Mouse (Mus musculus) gastrocnemius, postnatal 14 days (tissue): ENCODE results near the gene Klhdc1. TPM values are rescaled to one million over a fixed set of nuclear protein-coding genes. Genes with fewer than 3 reads are reported as not detected.

ENCODE experiments used
- DNase-seq: peaks from one replicate; pipeline ENCODE4 v3.0.0; 2021; ENCODE audit warnings: mixed read lengths
- intact Hi-C: fragments of 180-260 bp; cut with DNase I; formaldehyde crosslinking; loops from one replicate; pipeline ENCODE4 v1.15.1; 2025; ENCODE audit warnings: low total_unique reads
- long read RNA-seq, 2 experiments: library from polyadenylated mRNA; stranded (forward); transcript quantifications; one replicate each; pipeline ENCODE4 v2.0.0; 2021
- total RNA-seq, 2 experiments: library from RNA; stranded (reverse); gene quantifications; 2 replicates each; pipeline ENCODE4 v1.2.3; 2021

Gene Klhdc1
- 10 to 100 TPM; 15.7 to 17.4 TPM for total RNA-seq
- long read RNA-seq, experiment 1, transcript Klhdc1-202 (2 exons, 228 nt): minor isoform, 8 of 29 reads
- long read RNA-seq, experiment 1, transcript Klhdc1-201 (13 exons, 2,620 nt): major isoform, 16 of 29 reads
- long read RNA-seq, experiment 1, partial matches to known transcripts: 0 of 29 reads
- long read RNA-seq, experiment 1, other reads (novel, unspliced or antisense): 5 of 29 reads
- long read RNA-seq, experiment 2, transcript Klhdc1-202 (2 exons, 228 nt): minor isoform, 16 of 41 reads
- long read RNA-seq, experiment 2, transcript Klhdc1-201 (13 exons, 2,620 nt): major isoform, 20 of 41 reads
- long read RNA-seq, experiment 2, partial matches to known transcripts: 0 of 41 reads
- long read RNA-seq, experiment 2, other reads (novel, unspliced or antisense): 5 of 41 reads

DNA sequence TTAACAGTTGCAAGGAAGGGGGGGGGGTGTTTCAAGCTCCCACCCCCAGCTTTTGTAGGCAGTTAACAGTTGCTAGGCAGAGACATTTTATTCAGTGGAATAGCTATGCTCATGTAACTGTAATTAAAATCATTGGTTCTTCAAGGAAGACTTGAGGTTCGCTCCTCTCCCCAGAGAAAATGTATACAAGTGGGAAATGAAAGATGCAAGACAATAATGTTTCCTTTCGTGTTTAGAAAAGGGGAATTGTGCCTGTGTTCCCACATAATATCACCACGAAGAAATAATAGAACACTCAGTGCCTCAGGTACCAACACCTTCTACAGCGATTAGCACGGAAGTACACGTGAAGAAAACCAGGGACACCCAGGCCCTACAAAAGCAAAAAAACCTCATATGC is at the start of gene Klhdc1:
Gene Klhdc1, plus strand, starts transcription at position 301 of the 400 bp plus-strand sequence.
- DNase-seq: no peak
- intact Hi-C loops: loop anchor here (10.0 kb wide), 1 partner anchor 54 kb away; the partner anchor contains the start of gene Klhdc2

DNA sequence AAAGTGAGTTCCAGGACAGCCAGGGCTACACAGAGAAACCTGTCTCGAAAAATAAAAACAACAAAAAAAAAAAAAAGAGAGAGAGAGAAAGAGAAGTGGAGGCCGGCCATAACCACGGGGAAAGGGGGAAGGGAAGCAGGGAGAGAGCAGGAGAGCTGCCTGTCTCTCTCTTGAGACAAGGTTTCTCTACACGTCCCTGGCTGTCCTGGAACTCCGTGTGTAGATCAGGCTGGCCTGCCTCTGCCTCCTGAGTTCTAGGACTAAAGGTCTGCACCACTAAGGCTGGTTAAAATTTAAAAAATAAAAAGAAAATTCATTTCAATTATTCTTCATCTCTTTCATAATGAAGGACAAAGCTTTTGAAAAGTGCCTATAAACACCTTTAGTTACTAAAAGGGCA is 49.6 kb upstream of the Klhdc1 start:
- intact Hi-C loops: no loop called here
- no peak for DNase-seq

DNA sequence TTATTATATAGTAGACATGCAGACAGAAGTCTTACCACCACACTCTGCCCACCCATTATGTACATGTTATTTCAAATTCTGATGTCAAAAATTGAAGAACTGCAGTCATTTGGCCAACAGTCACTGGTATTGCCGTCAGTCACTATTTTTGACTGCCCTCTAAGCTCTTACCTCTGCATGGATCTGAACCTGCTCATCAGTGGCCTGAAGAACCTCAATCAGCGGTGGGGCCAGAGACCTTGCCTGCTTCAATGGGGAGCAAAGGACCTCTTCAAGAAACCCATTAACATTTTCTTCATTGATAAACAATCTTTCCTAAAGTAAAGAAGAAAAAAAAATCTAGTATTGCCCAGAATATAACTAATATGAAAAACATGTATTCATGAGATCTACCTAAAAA is 48.3 kb upstream of the Klhdc1 start:
- intact Hi-C loops: no loop called here
- no peak for DNase-seq

DNA sequence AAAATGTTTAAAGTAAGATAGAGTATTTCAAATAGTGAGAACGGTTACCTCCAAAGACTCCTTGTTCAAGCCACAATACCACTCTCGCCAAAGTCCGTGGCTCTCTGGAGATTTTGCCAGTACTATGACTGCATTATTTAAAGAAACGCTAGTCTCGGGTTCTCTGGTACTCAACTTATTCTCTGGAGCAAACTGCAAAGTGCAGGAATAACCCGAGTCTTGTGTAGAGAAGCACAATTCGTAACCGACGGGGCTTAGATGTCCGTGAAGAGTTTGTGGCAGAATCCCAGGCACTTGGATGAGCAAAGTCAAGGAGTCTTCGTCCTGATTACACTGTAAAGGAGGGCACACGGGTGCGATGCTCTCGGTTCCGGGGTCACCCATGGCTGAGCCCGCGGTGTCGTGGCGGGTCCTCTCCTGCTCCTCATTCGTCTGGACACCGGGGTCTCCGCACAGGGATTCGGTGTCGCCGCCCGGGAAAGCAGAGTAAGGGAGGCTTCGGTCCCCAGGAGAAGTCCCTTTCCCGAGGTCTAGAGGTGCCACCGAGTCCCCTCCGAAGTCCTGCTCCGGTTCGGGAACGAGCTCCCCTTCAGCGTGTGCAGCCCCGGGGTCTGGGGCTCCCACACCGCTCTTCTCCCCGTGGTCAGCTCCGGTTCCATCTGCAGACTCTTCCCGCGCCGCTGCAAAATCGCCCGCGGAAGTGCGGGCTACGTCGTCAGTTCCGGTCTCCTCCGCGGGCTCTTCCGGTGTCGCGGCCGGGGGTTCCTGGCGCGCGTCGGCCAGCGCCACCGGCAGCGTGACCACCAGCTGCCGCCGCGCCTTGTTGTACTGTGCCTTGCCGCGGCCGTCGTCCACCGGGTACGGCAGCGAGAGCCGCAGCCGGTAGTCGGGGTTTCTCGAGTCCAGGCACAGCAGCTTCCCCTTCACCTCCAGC is 44.3 kb upstream of the Klhdc1 start, which contains the start of gene Gm49383:
Gene Gm49383, minus strand, starts transcription at position 661 of the 934 bp plus-strand sequence.
- intact Hi-C loops: no loop called here
- peak; percentile 70 for DNase-seq

DNA sequence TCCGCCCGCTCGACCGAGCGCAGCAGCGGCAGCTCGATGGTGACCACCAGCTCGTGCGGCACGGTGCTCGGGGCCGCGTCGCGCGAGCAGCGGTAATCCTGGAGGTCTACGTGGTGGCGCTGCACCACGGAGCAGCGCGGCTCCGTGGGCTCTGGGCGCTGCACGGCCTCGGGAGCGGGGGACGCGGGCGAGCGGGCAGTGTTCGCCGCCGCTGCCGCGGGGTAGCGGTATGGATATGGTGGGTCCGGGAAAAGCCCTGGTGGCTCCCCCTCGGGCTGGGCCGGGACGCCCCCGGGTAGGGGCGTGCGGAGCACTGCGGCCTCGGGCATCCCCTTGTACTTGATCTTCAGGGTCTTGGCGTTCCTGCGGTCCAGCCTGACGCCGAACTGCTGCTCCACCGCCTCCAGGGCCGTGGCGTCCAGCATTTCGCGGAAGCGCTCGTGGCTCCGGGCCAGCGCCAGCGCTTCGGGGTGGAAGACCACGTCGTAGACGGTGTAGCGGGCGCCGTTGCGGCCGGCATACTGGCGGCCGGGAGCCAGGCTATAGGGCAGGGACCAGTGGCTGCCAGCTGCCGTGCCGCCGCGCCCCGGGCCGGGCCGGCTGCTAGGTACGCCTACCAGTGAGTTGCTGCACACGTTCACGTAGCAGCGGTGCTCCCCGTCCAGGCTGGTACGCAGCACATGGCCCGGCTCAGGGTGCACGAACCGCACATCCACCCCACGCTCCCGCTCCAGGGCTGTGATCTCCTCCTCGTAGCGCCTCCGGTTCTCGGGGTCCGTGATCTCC is 43.4 kb upstream of the Klhdc1 start:
- intact Hi-C loops: no loop called here
- DNase-seq: peak; percentile 64

DNA sequence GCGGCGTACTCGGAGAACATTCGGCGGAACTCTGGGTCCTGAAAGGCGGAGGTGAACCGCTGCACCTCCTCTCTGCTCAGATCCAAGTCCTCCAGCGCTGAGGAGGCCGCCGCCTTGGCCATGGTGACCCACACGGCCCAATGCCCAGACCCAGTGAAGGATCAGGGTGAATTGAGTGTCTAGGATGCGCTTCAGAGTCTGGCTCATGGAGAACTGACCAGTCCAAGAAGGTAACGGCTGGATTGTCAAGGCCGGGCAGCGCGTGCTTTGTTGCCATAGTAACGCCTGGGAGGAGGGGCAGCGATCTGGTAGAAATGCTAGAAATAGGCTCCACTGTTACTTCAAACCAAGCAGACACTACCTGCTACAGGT is 42.8 kb upstream of the Klhdc1 start, which contains the start of gene Dnaaf2:
Gene Dnaaf2, minus strand, starts transcription at position 266 of the 372 bp plus-strand sequence.
- intact Hi-C loops: no loop called here
- peak; percentile 56 for DNase-seq

DNA sequence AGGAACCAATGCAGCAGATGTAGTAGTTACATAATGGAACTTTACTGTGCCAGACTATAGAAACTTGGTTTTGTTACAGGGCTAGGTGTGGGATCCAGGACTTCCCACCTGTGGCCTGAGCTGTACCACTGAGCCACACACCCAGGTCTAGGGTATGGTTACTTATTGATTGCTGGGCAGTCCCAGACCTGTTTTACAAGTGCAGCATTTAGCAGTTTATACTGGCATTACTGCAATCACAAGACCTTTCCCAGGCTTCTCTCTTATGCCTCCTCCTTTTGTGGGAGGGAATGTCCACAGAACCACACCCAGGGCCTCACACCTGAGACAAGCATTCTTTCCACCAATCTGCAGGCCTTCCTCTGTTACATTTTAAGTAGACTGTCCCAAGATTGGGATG is 42.0 kb upstream of the Klhdc1 start:
- DNase-seq: no peak
- intact Hi-C loops: no loop called here

DNA sequence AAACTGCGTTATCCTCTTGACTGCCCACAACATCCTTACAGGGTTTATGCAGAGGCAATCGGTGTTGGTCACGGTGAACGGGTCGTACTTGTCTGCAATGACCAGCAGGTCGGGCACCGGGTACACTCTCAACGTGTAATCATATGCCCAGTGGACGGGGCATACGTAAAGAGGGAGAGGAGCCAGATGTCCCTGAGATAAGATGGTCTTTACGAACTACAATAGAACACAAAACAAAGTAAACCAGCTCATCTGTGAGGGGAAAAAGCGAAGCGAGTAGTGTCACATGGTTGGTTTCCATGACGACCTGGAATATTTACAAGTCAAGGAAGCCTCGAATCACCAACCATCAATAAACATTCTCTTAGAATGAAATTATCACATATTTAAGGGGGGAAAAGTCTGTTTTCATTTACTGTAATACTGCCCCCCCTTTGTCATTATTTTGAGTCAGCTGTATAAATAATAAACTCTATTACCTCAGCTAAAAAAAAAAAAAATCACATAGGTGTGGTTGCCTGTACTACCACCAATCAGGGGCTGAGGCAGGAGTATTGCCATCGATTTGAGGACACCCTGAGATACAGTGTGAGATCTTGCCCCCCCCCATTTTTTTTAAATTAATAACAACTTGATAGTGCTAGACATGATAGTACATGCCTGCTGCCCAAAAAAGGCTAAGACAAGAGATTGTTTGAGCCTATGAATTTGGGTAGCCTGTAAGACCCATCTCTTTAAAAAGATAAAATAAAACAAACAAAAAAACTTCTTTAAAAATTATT is 36.7 kb upstream of the Klhdc1 start, which contains the start of gene Gm49384:
Gene Gm49384, minus strand, starts transcription at position 216 of the 782 bp plus-strand sequence.
- intact Hi-C loops: no loop called here
- DNase-seq: no peak

DNA sequence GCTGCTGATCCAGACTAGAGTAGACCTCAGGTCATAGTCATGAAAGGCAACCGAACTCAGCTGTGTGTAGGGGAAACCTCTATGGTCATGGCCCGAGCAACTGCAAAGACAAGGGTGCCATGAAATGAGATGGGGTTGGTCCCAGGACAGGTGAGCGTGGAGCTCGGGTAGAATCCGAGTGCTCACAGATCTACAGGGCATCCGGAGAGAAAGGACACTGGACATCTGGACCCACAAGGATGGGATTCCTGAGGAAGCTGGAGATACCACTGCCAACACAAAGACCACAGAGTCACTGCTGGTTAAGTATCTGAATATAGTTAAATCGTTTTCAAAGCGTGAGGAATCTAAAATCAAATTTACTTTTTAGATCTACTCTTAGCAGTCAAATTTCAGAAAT is 33.6 kb upstream of the Klhdc1 start:
- DNase-seq: no peak
- intact Hi-C loops: no loop called here

DNA sequence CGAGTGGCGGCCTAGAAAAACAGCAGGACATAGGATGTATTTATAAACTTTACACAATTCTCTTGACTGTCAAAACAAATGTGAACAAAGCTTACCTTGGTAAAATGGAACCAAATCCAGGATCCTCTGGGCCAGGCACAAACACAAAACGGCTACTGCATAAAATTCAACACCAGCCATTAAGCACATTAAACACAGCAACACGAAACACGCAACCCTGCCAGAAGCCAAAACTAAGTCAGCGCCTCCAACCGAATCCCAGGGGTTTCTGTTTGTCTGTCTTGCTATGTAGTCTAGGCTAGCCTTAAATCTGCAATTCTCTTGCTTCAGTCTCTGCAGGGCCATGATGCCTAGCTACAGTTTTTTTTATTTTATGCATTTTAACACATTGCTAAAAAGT is 33.0 kb upstream of the Klhdc1 start:
- intact Hi-C loops: no loop called here
- no peak for DNase-seq

DNA sequence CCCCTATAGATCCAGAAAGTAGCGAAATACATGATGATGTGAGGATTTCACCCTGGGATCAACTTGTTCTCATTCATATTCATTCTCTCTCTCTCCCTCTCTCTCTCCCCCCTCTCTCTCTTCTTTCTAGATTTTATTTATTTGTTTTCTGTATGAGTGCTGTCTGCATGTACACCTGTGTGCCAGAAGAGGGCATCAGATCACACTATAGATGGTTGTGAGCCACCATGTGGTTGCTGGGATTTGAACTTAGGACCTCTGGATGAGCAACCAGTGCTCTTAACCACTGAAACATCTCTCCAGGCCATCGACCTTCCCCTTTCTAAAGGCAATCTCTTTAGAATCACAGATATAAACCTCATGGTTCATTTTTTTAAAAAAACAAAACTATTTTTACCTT is 32.5 kb upstream of the Klhdc1 start:
- intact Hi-C loops: no loop called here
- DNase-seq: no peak

DNA sequence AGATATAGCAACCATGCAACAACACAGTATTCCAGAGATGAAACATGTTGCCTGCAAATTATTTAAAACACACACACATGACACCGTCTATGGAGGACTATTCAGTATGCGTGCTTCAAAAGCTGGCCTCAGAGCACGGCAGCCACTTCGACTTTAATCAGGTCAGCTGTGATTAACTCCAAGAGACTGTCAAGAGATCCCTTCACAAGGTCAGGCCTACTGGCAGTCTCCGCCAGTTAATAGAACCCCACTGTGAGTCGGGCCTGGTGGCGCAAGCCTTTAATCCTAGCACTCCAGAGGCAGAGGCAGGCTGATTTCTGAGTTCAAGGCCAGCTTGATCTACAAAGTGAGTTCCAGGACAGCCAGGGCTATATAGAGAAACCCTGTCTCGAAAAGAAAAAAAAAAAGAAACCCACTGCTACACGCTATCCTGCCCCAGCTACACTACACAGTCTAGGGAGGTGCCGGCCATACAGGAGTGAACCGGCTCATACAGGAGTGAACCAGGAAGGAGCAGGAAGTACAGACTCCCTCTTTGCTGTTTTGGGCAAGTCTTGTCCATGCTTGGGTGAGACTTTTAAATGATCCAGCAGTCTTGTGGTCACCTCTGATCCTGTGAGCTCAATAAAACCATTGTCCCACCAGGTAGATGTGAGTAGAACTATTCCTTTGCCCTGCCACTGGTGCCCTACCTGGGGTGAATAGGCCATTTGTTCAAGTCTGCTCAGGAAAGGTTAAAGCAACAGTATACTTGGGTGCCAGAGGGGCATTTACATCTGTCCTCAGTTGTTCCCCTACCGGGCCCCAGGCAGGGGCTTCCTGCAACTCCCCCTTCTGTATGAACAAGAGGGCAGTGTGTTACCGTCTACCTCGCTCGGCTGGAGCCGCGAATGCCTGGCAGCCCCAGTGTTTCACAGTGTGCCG is 30.7 kb upstream of the Klhdc1 start:
- intact Hi-C loops: loop anchor here (10.0 kb wide), 1 partner anchor 124 kb away; no protein-coding TSS in a partner anchor

DNA sequence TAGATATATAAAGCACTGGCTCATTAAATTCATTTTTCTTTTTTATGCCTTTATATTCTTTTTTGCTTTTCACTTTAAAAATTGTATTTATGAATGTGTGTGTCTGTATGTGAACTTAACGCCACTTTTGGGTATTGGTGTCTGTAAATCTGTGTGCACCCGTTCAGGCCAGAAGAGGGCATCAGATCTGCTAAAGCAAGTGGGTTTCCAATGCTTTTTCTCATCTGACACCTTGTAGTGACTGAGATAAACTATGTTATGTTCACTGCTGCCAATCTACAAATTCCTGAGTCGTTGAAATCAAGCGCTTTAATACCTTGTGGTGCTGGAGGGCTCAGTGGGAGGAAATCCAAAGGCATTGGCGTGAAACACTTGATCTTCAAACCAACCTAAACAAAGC is 29.9 kb upstream of the Klhdc1 start:
- DNase-seq: no peak
- intact Hi-C loops: loop anchor here (10.0 kb wide), 1 partner anchor 124 kb away; no protein-coding TSS in a partner anchor

More for the DNA sequence above, 30.7 kb upstream of the Klhdc1 start:
- no peak for DNase-seq

DNA sequence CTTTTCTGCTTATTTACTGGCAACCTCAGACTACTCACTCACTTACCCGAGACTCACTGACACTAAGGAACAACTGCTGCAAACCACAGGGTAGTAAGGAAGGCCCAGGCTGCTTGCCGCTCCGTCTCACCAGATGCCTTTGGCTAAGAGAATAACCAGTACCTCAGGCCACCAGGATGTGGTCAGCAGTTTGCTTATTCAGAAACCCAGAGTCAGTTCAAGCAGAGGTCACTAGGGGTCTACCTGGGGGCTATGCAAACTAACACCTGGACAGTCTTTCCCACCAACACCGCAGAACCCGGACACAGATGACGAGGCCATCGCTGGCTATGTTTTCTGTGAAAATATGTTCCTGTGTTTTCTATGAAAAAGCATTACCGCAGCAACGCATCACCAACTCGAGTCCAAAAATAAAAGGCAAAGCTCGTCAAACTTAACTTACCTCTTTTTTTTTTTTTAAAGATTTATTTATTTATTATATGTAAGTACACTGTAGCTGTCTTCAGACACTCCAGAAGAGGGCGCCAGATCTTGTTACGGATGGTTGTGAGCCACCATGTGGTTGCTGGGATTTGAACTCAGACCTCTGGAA is 27.7 kb upstream of the Klhdc1 start:
- intact Hi-C loops: loop anchor here (10.0 kb wide), 1 partner anchor 122 kb away; no protein-coding TSS in a partner anchor
- DNase-seq: no peak

DNA sequence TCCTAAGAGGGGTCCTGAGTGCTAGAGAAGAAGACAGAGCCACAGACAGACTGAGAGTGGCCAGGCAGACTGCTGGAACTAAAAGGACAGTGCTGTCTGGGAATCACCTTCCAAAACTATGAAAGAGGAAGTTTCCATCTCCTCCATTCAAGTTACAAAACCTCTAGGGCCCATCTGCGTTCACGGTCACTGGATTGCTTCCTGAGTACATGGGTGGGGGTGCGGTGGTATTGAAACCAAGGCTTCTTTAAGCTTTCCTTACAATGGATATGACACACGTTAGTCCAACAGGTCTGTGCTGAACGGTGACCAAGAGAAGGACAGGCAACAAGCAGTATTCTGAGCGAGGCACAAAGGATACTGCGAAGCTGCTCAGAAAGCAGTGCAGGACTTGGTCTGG is 26.6 kb upstream of the Klhdc1 start:
- intact Hi-C loops: loop anchor here (10.0 kb wide), 1 partner anchor 120 kb away; no protein-coding TSS in a partner anchor
- no peak for DNase-seq

DNA sequence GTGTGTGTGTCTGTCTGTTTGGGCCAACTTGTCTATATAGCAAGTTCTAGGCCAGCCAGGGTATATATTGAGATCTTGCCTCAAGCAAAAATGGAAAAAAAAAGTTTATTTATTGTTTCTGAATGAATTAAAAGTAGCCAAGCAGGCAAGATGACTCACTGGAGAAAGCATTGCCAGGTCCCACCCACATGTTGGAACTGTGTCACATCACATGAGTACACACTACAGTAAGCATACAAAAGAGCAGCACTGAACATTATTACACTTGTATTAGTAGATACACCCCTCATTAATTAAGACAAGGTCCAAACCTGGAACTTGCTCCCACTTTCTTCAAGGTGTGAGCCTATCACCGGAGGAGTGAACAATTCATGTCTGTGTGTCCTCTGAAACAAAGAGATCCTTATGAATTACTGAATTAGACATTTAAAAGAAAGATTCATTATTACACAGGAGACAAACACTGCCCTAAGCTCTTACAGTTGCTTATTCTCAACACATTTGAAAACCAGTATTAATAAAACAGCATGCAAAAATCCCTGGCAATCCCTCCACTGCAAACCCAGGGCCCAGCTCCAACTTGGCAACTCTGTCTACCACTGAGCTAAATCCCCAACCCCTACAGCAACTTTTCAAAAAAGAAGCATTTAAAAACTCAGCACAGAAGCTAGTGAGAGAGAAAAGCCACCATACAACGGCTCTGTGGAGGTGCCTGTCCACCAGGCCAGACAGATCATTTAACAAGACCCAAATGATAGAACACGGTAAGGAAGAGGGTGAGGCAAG is 25.8 kb upstream of the Klhdc1 start:
- DNase-seq: peak; percentile 58

More for the DNA sequence above, 25.8 kb upstream of the Klhdc1 start:
- intact Hi-C loops: loop anchor here (10.0 kb wide), 1 partner anchor 120 kb away; no protein-coding TSS in a partner anchor
